Mouse (Mus musculus) embryonic facial prominence, embryonic 12.5 days (tissue): ENCODE results near the gene Bid. TPM values are rescaled to one million over a fixed set of nuclear protein-coding genes. Genes with fewer than 3 reads are reported as not detected.
"Not testable (repeated sequence)": the region's sequence is repeated elsewhere in the genome, so short reads cannot be mapped to it uniquely, and the experiment has no call there.

ENCODE experiments used
- ATAC-seq: fragments of 200-750 bp; cut with Nextera tagmentation; 2 replicates; pipeline ENCODE4 v1.8.0; 2017; ENCODE audit not compliant: insufficient number of reproducible peaks, insufficient read depth, low FRiP score, low TSS enrichment
- H3K27ac ChIP-seq: fragments of 300-500 bp; sonication (generic); 2 replicates; pipeline ENCODE4 v1.5.1; 2016; ENCODE audit warnings: mild to moderate bottlenecking
- H3K27me3 ChIP-seq: fragments of 300-500 bp; sonication (generic); 2 replicates; pipeline ENCODE4 v1.6.1; 2016; ENCODE audit warnings: mild to moderate bottlenecking, moderate library complexity
- H3K36me3 ChIP-seq: fragments of 300-500 bp; sonication (generic); 2 replicates; pipeline ENCODE4 v1.6.1; 2016; ENCODE audit warnings: mild to moderate bottlenecking
- H3K4me1 ChIP-seq: fragments of 300-500 bp; sonication (generic); 2 replicates; pipeline ENCODE4 v1.6.1; 2016
- H3K4me2 ChIP-seq: fragments of 300-500 bp; sonication (generic); replicated peaks from 2 replicates; pipeline ENCODE4 v1.6.1; 2016; ENCODE audit warnings: mild to moderate bottlenecking, moderate library complexity
- H3K4me3 ChIP-seq: fragments of 300-500 bp; sonication (generic); 2 replicates; pipeline ENCODE4 v1.5.1; 2016; ENCODE audit warnings: mild to moderate bottlenecking
- H3K9ac ChIP-seq: fragments of 300-500 bp; sonication (generic); 2 replicates; pipeline ENCODE4 v1.6.1; 2016; ENCODE audit warnings: mild to moderate bottlenecking, moderate library complexity
- H3K9me3 ChIP-seq: fragments of 300-500 bp; sonication (generic); 2 replicates; pipeline ENCODE4 v1.6.1; 2016; ENCODE audit warnings: mild to moderate bottlenecking, moderate library complexity
- polyA plus RNA-seq: library from polyadenylated mRNA; unstranded; fragments of >200 nt; fragmentation: Nextera tagmentation; extraction: Ambion mirVana; gene quantifications from 2 replicates; pipeline ENCODE4 v1.2.1, GENCODE M21; 2016

Bid gene
- polyA plus RNA-seq, 1 experiment from 2014 or later: 19.1 TPM

GRCm38 (mm10) chr6:120850720-120851119, 65.9 kb downstream of the Bid start:
- peaks cover 38% of the 10 kb centered on the region for H3K36me3 ChIP-seq
- ATAC-seq, H3K9me3 ChIP-seq, H3K27ac ChIP-seq, H3K4me1 ChIP-seq, H3K4me3 ChIP-seq, H3K27me3 ChIP-seq, H3K9ac ChIP-seq, H3K4me2 ChIP-seq: not testable (repeated sequence)

Other genes starting within 250 kb of the Bid start
- 0.24 and 0.34 TPM in 2 replicates for gene Slc25a18, start 143.3 kb downstream of the Bid start, polyA plus RNA-seq
- gene Atp6v1e1, start 94.1 kb downstream of the Bid start, polyA plus RNA-seq: 121 TPM in 2 replicates
- 37.1 TPM in 2 replicates for gene Bcl2l13, start 80.6 kb downstream of the Bid start, polyA plus RNA-seq
- gene Mical3, start 214.1 kb upstream of the Bid start, polyA plus RNA-seq: 11.9 and 12.6 TPM in 2 replicates